Mouse (Mus musculus) lung, postnatal 36 days (tissue): ENCODE measurements around the gene Hspa1l.

Experiments
- DNase-seq: peaks from one replicate; pipeline ENCODE4 v3.0.0; 2022; ENCODE audit warnings: mixed read lengths

The Hspa1l gene

DNA sequence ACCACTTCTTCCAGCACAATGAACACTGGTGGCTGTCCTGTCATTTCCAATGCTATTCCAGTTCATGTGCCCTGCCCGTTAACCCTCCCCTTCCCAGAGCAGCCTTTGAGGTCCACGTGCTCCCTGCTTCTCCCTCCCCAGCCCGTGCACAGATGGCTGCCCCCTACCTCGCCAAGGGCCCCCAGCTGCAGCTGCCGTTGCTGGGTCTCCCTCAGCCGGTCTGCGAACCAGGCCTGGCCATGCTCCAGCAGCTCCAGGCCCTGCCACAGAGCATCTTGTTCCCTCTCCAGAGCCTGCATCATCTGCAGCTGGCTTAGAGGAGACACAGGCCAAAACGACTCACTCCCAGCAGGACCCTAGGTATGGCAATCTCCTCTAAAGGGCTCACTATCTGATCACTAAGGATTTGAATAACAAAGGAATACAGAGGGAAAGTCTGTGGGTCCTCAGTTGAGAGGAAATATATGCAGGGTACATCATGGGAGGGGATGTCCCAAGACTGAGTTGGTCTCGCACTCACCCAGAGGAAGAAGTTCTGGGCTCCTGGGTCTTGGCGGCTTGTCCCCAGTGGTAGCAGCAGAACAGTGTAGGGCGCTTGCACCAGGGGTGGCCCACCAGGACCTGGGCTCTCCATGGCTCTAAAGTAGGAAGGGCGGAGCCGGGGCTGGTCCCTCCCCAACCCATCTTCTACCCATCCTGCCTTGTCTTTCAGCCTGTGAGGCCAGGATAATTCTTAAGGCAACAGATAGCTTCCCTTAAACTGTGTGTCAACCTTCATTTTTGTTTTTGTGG lies 55.0 kb downstream of the Hspa1l start, which contains the start of gene Sapcd1:
TSS of gene Sapcd1 (minus strand) at position 740 of the 792 bp plus-strand sequence.
- no peak for DNase-seq

DNA sequence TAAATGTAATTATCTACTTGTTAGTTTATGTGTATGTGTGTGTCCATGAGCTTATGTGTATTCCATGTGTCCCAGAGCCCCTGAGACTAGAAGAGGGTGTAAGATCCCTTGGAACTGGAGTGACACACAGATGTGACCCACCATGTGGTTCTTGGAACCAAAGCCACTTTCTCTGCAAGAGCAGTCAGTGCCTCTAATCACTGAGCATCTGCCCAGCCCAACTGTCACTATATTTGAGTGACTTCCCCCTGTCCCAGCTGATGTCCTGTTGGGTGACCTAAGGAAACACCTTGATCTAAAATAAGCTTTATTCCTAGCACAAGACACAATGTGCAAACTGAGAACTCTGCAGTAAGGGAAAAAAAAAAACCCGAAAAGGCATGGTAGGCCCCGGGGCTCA lies 55.8 kb downstream of the Hspa1l start:
- no peak for DNase-seq
